Mouse (Mus musculus): ENCODE data around the gene Pth1r.
"Not testable (repeated sequence)": the region's sequence is repeated elsewhere in the genome, so short reads cannot be mapped to it uniquely, and the experiment has no call there.

Gene Pth1r

GRCm38 (mm10) chr9:110713389-110713788 lies 33.6 kb downstream of the Pth1r start:
- no peak for DNase-seq (ENCODE audit: low read depth)

DNA sequence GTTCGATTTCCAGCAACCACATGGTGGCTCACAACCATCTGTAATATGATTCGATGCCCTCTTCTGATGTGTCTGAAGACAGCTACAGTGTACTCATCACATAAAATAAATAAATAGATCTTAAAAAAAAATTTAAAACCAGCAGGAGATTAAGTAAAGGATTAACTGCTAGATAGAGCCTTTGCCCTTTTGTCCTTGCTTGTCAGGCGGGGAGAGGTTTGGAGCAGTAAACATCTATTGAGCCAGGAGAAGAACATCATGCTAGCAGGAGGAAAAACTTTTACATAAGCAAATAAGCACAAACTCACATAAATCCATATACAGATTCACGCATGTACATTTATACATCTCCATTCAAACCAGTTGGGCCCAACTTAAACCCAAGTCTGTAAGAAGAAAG lies 34.4 kb downstream of the Pth1r start:
- no peak for DNase-seq (ENCODE audit: low read depth)

GRCm38 (mm10) chr9:110711996-110712395 lies 34.9 kb downstream of the Pth1r start:
- no peak for DNase-seq (ENCODE audit: low read depth)

- DNase-seq (ENCODE audit: low read depth): no peak
Observed at GRCm38 (mm10) chr9:110711532-110711931, 35.4 kb downstream of the Pth1r start.

DNA sequence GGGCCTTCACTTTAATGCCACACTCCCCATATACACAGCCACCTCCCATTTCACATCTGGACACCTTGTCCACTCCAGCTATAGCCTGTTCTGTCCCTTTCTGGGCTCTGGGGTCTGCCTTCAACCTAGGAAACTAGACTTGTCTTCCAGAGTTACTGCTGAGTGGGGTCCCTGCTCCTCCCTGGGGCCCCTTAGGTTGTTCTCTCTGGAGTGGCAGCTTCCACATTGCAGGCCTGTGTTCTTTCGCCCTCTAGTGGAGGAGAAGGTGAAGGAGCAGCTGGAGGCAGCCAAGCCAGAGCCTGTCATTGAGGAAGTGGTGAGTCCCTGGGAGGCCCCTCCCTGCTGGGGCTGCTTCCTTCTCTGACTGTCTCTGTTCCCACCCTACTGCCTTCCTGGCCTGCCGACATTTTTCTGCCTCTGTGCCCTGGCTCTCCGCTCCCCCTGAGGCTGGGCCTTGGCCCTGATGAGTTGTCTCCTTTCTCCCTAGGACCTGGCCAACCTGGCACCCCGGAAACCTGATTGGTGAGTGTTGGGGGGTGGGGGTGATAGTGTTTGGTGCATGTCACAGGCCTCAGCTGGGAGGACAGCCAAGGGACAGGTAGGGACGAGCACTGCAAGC lies 37.2 kb downstream of the Pth1r start:
- DNase-seq (ENCODE audit: low read depth): peak; percentile 89

DNA sequence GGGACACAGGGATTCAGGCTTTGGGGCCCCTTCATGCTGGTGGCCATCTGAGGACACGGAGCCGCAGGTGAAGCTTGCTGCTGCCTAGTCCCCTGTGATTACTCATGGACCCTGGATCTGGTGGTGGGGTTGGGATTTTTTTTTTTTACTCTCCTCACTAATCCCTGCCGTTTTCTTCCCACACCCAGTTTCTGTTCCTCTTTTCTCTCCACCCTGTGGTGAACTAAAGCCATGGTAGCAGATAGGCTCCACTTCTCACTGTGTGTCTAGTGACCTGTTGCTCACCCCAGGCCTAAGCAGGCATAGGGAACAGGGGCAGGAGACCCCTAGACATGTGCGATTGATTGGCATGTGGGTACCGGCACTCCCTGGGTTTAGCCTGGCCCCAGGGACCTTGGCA lies 40.2 kb downstream of the Pth1r start:
- no peak for DNase-seq (ENCODE audit: low read depth)

DNA sequence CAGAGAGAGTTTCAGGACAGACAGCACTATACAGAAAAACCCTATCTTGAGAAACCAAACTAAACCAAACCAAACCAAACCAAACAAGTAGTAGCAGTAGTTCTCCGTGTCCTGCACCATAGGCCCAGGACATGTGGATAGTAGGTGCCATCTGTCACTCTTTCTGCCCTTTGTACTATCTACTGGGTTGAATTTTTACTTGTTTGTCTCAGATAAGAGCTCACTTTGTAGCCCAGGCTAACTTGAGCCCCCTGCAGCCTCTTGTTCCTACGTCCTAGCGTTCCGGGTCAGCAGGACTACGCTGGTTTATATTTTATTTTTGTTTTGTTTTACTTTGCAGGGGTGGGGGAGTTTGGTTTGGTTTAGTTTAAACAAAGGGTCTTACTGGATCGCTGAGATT lies 43.0 kb downstream of the Pth1r start:
- no peak for DNase-seq (ENCODE audit: low read depth)

GRCm38 (mm10) chr9:110702848-110703247 lies 44.1 kb downstream of the Pth1r start:
- no peak for DNase-seq (ENCODE audit: low read depth)

- DNase-seq (ENCODE audit: low read depth): no peak
Observed at GRCm38 (mm10) chr9:110701114-110702032, 45.6 kb downstream of the Pth1r start.

DNA sequence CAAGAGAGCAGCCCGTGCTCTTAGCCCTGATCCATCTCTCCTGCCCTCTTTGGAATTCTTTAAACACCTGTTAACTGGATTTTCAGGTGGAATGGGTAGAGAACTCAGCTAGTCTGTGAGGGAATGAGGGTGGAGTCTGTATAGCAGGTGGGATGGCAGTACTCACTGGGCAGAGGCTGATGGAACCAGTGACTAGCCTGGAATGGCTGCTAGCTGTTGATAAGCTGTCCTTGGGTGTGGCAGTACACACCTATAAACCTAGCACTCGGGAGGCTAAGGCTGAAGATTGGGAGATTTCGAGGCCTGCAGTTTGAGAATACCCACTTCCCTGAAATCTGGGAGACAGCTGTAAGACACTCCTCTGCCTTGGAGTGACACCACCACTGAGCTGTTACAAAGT lies 47.4 kb downstream of the Pth1r start:
- no peak for DNase-seq (ENCODE audit: low read depth)

GRCm38 (mm10) chr9:110697465-110697864 lies 49.5 kb downstream of the Pth1r start:
- DNase-seq (ENCODE audit: low read depth): no peak

GRCm38 (mm10) chr9:110696427-110696826 lies 50.5 kb downstream of the Pth1r start:
- no peak for DNase-seq (ENCODE audit: low read depth)

- no peak for DNase-seq (ENCODE audit: low read depth)
Observed at GRCm38 (mm10) chr9:110695165-110695755, 51.7 kb downstream of the Pth1r start.

GRCm38 (mm10) chr9:110689261-110689779 lies 57.6 kb downstream of the Pth1r start:
- no peak for DNase-seq (ENCODE audit: low read depth)

- no peak for DNase-seq (ENCODE audit: low read depth)
Observed at GRCm38 (mm10) chr9:110687846-110688245, 59.1 kb downstream of the Pth1r start.

DNA sequence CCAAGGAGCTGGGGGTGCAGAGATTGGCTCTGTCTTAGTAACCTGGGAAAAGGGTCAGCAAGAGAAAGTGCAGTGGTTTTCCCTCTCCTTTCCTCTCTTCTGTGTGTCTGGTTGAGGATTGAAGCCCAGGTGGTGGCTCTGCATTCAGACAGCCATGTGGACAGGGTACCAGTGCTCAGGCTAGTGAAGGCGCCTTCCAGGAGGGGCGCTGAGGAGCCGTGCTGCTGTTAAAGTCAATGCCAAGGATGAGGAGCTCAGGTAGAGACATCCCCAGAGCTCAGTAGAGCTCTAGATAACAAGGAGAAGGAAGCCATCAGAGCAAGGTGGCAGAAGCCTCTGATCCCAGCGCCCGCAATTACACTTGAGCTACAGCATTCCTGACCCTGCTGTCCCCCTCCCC lies 59.9 kb downstream of the Pth1r start:
- no peak for DNase-seq (ENCODE audit: low read depth)

GRCm38 (mm10) chr9:110686472-110686871 lies 60.5 kb downstream of the Pth1r start:
- DNase-seq (ENCODE audit: low read depth): no peak

- no peak for DNase-seq (ENCODE audit: low read depth)
Observed at GRCm38 (mm10) chr9:110685591-110685990, 61.4 kb downstream of the Pth1r start.

GRCm38 (mm10) chr9:110685187-110685586 lies 61.8 kb downstream of the Pth1r start:
- DNase-seq (ENCODE audit: low read depth): peak; percentile 50

DNA sequence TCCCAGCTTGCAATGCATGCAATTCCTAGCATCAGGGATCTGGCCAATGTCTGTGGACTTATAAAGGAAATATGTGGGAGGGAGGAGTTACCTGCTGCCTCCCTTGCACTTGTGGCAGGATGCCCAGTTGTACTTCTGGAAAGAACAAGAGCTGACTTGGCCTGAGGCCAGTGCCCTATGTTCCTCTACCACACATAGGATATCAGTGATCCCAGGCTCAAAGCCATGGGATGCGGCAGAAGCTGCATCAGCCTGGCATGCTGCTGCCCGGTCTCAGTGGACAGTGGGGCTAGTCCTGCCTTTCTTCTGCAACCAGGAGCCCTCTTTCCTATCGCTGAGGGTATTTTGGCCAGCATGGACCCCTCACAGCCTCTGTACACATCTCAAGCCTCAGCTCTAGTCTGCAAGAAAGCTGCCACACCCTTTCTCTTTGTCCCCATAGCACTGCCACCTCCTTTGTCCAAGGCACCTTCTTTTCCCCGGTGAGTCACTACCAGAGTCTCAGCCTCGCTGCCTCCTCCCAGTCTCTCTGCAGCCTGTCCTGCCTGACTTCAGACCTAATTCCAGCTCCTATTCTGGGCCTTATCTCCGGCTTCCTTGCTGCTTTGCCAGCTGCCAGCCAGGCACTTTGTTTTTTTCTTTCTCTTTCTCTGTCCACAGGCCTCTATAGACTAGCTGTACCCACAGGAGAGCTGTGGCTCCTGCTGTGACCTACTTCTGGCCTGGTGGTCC lies 62.7 kb downstream of the Pth1r start:
- DNase-seq (ENCODE audit: low read depth): peak; percentile 20

DNA sequence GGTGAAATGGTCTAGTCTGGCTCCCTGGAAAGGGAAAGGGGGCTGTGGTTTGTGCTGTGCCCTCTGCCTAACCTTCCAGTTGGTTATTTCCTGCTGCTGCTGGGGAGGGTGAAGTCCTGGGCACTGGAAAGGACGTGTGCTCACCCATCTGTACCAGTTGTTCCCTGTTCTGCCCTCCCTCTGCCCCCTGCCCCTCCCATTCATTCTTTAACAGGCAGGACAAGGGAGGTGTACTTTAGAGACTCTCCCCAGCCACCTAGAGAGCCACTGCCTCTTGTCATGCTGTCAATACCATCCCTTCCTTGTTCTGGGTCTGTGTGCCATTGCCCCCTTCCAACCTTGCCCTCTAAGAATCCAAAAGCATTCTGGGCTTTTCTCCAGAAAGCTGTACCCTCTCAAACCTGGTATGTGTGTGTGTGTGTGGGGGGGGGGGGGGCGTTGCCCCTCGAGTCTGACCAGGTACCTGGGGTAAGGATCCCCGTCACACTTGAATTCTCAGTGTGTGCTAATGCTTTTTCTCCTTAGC lies 63.3 kb downstream of the Pth1r start:
- no peak for DNase-seq (ENCODE audit: low read depth)

DNA sequence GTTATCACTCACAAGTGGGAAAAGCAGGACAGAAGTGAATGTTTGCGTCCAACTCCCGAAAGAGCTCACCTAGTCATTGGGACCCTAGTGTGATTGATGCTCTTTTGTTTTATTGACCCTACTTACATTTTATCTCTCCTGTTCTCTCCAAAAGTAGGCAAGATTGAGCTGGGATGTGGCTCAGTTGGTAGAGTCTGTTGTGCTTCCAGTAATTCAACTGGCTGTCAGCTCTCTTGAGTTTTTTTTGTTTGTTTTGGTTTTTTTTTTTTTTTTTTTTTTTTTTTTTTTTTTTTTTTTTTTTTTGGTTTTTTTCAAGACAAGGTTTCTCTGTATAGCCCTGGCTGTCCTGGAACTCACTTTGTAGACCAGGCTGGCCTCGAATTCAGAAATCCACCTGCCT lies 64.2 kb downstream of the Pth1r start:
- DNase-seq (ENCODE audit: low read depth): not testable (repeated sequence)

Measured in naive thymus-derived CD4-positive, alpha-beta T cell, adult 2 months (primary cell).